Comparison of ENCODE assay signal across 8 mouse cellular contexts in the genomic region with DNA sequence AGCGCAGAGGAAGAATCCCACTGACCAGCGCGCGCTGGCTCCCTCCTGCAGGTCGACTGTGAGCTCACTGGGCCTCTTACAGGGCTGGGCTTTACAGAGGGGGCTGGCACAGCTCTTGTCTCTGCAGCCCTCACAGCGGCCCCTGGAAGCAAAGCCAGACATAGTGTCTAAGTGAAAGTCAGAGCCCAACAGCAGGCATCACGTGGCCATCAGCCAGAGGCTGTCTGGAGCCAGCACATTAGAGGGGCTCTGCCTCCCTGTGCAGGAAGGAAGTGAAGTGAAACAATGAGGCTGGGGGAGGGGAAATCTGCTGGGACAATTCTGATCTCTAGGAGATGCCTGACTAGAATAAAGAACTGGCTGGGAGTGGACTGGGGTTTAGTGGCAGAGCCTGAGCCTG. TPM values are rescaled to one million over a fixed set of nuclear protein-coding genes. Genes with fewer than 3 reads are reported as not detected.
DNase-seq lines count a peak whose midpoint lies in the region; ATAC-seq lines count a peak whose summit lies in the region.

No protein-coding gene starts in this region.

- peak; percentile 91 for ATAC-seq in heart, embryonic 12.5 days (ENCODE audit: insufficient number of reproducible peaks, low FRiP score)
- ATAC-seq in kidney, embryonic 14.5 days (ENCODE audit: low FRiP score, low TSS enrichment) = peak; percentile 89
- ATAC-seq in cerebellum, adult (ENCODE audit: insufficient number of reproducible peaks, low FRiP score, low TSS enrichment) = no peak

- peak; percentile 51 to 72 for DNase-seq in left cerebral cortex, postnatal 14 days (ENCODE audit: low spot score in 2 of 2)
- DNase-seq in left cerebral cortex, adult 8-10 months (ENCODE audit: low spot score in 2 of 2) = no peak
- peak; percentile 90 for DNase-seq in embryo, embryonic 10 days (ENCODE audit: low spot score)
- DNase-seq in lung, adult 18-20 months = peak; percentile 60 to 78
- peak; percentile 18 for DNase-seq in ovary, adult 18-20 months (ENCODE audit: low spot score)

- no peaks in the 10 kb centered on the region for H3K27me3 ChIP-seq in heart, embryonic 12.5 days (replicated peaks)
- H3K27me3 ChIP-seq in kidney, embryonic 14.5 days (ENCODE audit: control insufficient read depth, insufficient read depth, low read length) = no peaks in the 10 kb centered on the region

- H3K27ac ChIP-seq in heart, embryonic 12.5 days (ENCODE audit: poor library complexity, severe bottlenecking) = peak overlapping the region; percentile 91
- H3K27ac ChIP-seq in kidney, embryonic 14.5 days (ENCODE audit: low read depth, low read length) = peak overlapping the region; percentile 90

- no peak overlapping the region for H3K9ac ChIP-seq in heart, embryonic 12.5 days
- peak overlapping the region; percentile 36; the same call in 1 of the 2 replicates for H3K9ac ChIP-seq in kidney, embryonic 14.5 days (ENCODE audit: low read depth, low read length)

- H3K4me2 ChIP-seq in heart, embryonic 12.5 days = peak overlapping the region; percentile 35
- peak overlapping the region; percentile 16; the same call in 1 of the 2 replicates for H3K4me2 ChIP-seq in kidney, embryonic 14.5 days (replicated peaks; ENCODE audit: low read depth, low read length)

- peaks cover 50% of the 10 kb centered on the region for H3K4me1 ChIP-seq in heart, embryonic 12.5 days (replicated peaks)
- peaks cover 18% of the 10 kb centered on the region for H3K4me1 ChIP-seq in kidney, embryonic 14.5 days (ENCODE audit: control insufficient read depth, insufficient read depth, low read length)

- intact Hi-C loops in left cerebral cortex, postnatal 14 days (cut with DNase I) = no loop called here

- H3K36me3 ChIP-seq in heart, embryonic 12.5 days = no peaks in the 10 kb centered on the region
- no peaks in the 10 kb centered on the region for H3K36me3 ChIP-seq in kidney, embryonic 14.5 days (ENCODE audit: control insufficient read depth, insufficient read depth, low read length)

- H3K4me3 ChIP-seq in heart, embryonic 12.5 days = 0 out of 2 replicates have a peak overlapping the region, but pooled peaks have one; percentile 9
- no peak overlapping the region for H3K4me3 ChIP-seq in kidney, embryonic 14.5 days (ENCODE audit: low read length)

- H3K9me3 ChIP-seq in heart, embryonic 12.5 days (replicated peaks) = no peaks in the 10 kb centered on the region
- H3K9me3 ChIP-seq in kidney, embryonic 14.5 days (ENCODE audit: control insufficient read depth, low read length) = no peaks in the 10 kb centered on the region

- WGBS in heart, embryonic 12.5 days = 8% methylated on average over 7 of the region's 7 CpGs
- 7% methylated on average over 7 of the region's 7 CpGs for WGBS in kidney, embryonic 14.5 days

RNA-seq across cellular contexts. Expression of gene Tmem40, which starts 2.0 kb away (rescaled TPM):
- 1 to 10 TPM; 2.1 TPM for total RNA-seq in left cerebral cortex, postnatal 14 days (2021)
- total RNA-seq in left cerebral cortex, adult 8-10 months (2022) = 1 to 10 TPM in 3 of 4 experiments, under 1 TPM in 1; 0.57 to 1.8 (median 1.6) TPM
- polyA plus RNA-seq in heart, embryonic 12.5 days (2016; fragmentation: Nextera tagmentation; extraction: Ambion mirVana) = 2.6 and 3.2 TPM in 2 replicates
- polyA plus RNA-seq in kidney, embryonic 14.5 days (2014; fragmentation: Nextera tagmentation; extraction: Ambion mirVana) = 1.4 and 1.8 TPM in 2 replicates

RNA-seq across cellular contexts. Expression of gene Cand2, which starts 10.2 kb away (rescaled TPM):
- 1 to 10 TPM; 2.0 to 2.6 TPM for total RNA-seq in left cerebral cortex, postnatal 14 days (2021)
- 1 to 10 TPM; 3.2 to 3.4 (median 3.2) TPM for total RNA-seq in left cerebral cortex, adult 8-10 months (2022)
- 71.6 and 73.7 TPM in 2 replicates for polyA plus RNA-seq in heart, embryonic 12.5 days (2016; fragmentation: Nextera tagmentation; extraction: Ambion mirVana)
- 24.0 and 36.1 TPM in 2 replicates for polyA plus RNA-seq in kidney, embryonic 14.5 days (2014; fragmentation: Nextera tagmentation; extraction: Ambion mirVana)

RNA-seq across cellular contexts. Expression of gene Rpl32, which starts 44.4 kb away (rescaled TPM):
- total RNA-seq in left cerebral cortex, postnatal 14 days (2021) = 100 to 1,000 TPM; 508 TPM
- 100 to 1,000 TPM; 503 to 593 (median 546) TPM for total RNA-seq in left cerebral cortex, adult 8-10 months (2022)
- 1,366 and 1,429 TPM in 2 replicates for polyA plus RNA-seq in heart, embryonic 12.5 days (2016; fragmentation: Nextera tagmentation; extraction: Ambion mirVana)
- 2,535 and 3,306 TPM in 2 replicates for polyA plus RNA-seq in kidney, embryonic 14.5 days (2014; fragmentation: Nextera tagmentation; extraction: Ambion mirVana)

Comparison
In these comparisons a context has a peak if more than half of its experiments do, and no peak if none do; other contexts are left out.
1. DNase-seq: peak in left cerebral cortex, postnatal 14 days (2 of 2), embryo, embryonic 10 days (single experiment), lung, adult 18-20 months (2 of 2) and ovary, adult 18-20 months (single experiment); none in left cerebral cortex, adult 8-10 months (0 of 2).